Comparison of ENCODE assay signal across 18 mouse cellular contexts in the genomic region with DNA sequence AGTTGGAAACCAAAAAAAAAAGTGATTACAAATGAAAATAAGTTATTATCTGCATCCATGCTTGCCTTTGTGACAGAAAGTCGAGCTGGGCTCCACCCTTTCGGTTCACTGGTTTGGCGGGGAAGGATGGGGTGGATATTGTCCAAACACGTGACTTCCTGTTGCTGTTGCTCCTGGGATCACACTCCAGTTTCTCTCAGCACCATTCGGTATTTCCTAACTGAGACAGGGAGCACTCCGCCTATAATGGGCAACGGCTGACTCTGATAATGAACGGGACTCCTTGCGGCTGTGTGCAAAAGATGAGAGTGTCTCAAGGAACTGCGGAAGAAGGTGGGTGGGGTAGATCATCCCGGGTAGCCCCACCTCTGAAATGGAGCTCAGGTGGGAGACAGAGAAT. TPM values are rescaled to one million over a fixed set of nuclear protein-coding genes. Genes with fewer than 3 reads are reported as not detected.
DNase-seq lines count a peak whose midpoint lies in the region; ATAC-seq and TF ChIP-seq lines count a peak whose summit lies in the region.
"Had no signal": no experiment of that assay in that cellular context is flagged by ENCODE, and none has a peak within 500 bp of the region (broad histone marks: within the 10 kb centered on the region; RNA-seq: fewer than 3 reads in every experiment).

No protein-coding gene starts in this region.

- TF ChIP-seq EP300 in lung, postnatal 0 days (IDR thresholded peaks at IDR 0.05) = no peak

- H3K27me3 ChIP-seq in lung, embryonic 15.5 days = no peaks in the 10 kb centered on the region
- no peaks in the 10 kb centered on the region for H3K27me3 ChIP-seq in lung, postnatal 0 days (replicated peaks; ENCODE audit: insufficient read depth, low read length)
- H3K27me3 ChIP-seq: midbrain, embryonic 12.5 days; neural tube, embryonic 15.5 days had no signal

- H3K4me2 ChIP-seq in lung, embryonic 15.5 days = peak overlapping the region; percentile 24; the same call in 1 of the 2 replicates
- no peak overlapping the region for H3K4me2 ChIP-seq in lung, postnatal 0 days (replicated peaks; ENCODE audit: low read depth, low read length)
- H3K4me2 ChIP-seq: neural tube, embryonic 15.5 days had no signal

- no peaks in the 10 kb centered on the region for H3K36me3 ChIP-seq in lung, embryonic 15.5 days
- H3K36me3 ChIP-seq in lung, postnatal 0 days (ENCODE audit: insufficient read depth, low read length) = no peaks in the 10 kb centered on the region
- H3K36me3 ChIP-seq: midbrain, embryonic 12.5 days; neural tube, embryonic 15.5 days had no signal

- TF ChIP-seq CTCF in lung, postnatal 0 days (IDR thresholded peaks at IDR 0.05) = no peak

- H3K4me1 ChIP-seq in lung, embryonic 15.5 days = 0 out of 2 replicates have a peak, but pooled peaks cover 8% of the 10 kb centered on the region
- no peaks in the 10 kb centered on the region for H3K4me1 ChIP-seq in lung, postnatal 0 days (ENCODE audit: insufficient read depth, low read depth, low read length)

- no peak for ATAC-seq in lung, embryonic 15.5 days (ENCODE audit: borderline replicate concordance, extremely low read depth, low FRiP score, low TSS enrichment)
- no peak for ATAC-seq in lung, postnatal 0 days
- ATAC-seq in activated CD4-positive, CD25-positive, alpha-beta regulatory T cell, adult 4 months = no peak

- 59% methylated on average over 11 of the region's 11 CpGs for WGBS in lung, embryonic 15.5 days
- 70% methylated on average over 11 of the region's 11 CpGs for WGBS in lung, postnatal 0 days

- no peak overlapping the region for H3K27ac ChIP-seq in lung, embryonic 15.5 days
- H3K27ac ChIP-seq in lung, postnatal 0 days (ENCODE audit: low read length) = no peak overlapping the region
- H3K27ac ChIP-seq: midbrain, embryonic 12.5 days had no signal

- H3K9me3 ChIP-seq in lung, embryonic 15.5 days = no peaks in the 10 kb centered on the region
- H3K9me3 ChIP-seq in lung, postnatal 0 days (ENCODE audit: low read length) = no peaks in the 10 kb centered on the region
- H3K9me3 ChIP-seq: midbrain, embryonic 12.5 days; neural tube, embryonic 15.5 days had no signal

- peak; percentile 24 for DNase-seq in cerebellum, postnatal 10 days
- no peak for DNase-seq in cerebellum, adult 9-11 months
- DNase-seq in lung, postnatal 25 days (ENCODE audit: low spot score) = no peak
- peak; percentile 84 for DNase-seq in heart, adult 8-10 months (ENCODE audit: low spot score)
- peak; percentile 8 for DNase-seq in lung, postnatal 0 days (ENCODE audit: low spot score)
- no peak for DNase-seq in cerebellum, adult 18-20 months
- DNase-seq: adrenal gland, postnatal 10 days; cerebellum, adult 11-12 months; right cerebral cortex, postnatal 4 days; thymus, postnatal 14 days had no signal

- no peak overlapping the region for H3K4me3 ChIP-seq in lung, embryonic 15.5 days
- H3K4me3 ChIP-seq in lung, postnatal 0 days (ENCODE audit: low read depth, low read length) = no peak overlapping the region
- H3K4me3 ChIP-seq: midbrain, embryonic 12.5 days; neural tube, embryonic 15.5 days had no signal

- no peak overlapping the region for H3K9ac ChIP-seq in lung, embryonic 15.5 days
- no peak overlapping the region for H3K9ac ChIP-seq in lung, postnatal 0 days (replicated peaks; ENCODE audit: low read depth)
- H3K9ac ChIP-seq: midbrain, embryonic 12.5 days; neural tube, embryonic 15.5 days had no signal

RNA-seq across cellular contexts. Expression of gene Drd3, which starts 43.2 kb away (rescaled TPM):
- not detected in 2 replicates for polyA plus RNA-seq in lung, embryonic 15.5 days (2015; fragmentation: Nextera tagmentation; extraction: Ambion mirVana)
- not detected for total RNA-seq in heart, adult 8-10 months (2022)
- polyA plus RNA-seq in lung, postnatal 0 days (2015; fragmentation: Nextera tagmentation; extraction: Ambion mirVana) = not detected in 2 replicates
- not detected for polyA plus RNA-seq in activated CD4-positive, CD25-positive, alpha-beta regulatory T cell, adult 4 months (2017; shearing (Covaris generic))
- total RNA-seq: adrenal gland, postnatal 10 days; layer of hippocampus, adult 18-20 months; liver, adult 2 months had no signal
- polyA plus RNA-seq: embryonic facial prominence, embryonic 14.5 days; intestine, embryonic 14.5 days; liver, adult 2 months; midbrain, embryonic 12.5 days; neural tube, embryonic 15.5 days had no signal

RNA-seq across cellular contexts. Expression of gene Tigit, which starts 46.7 kb away (rescaled TPM):
- polyA plus RNA-seq in lung, embryonic 15.5 days (2015; fragmentation: Nextera tagmentation; extraction: Ambion mirVana) = 0.21 TPM in 1 of 2 replicates, not detected in the other
- not detected for total RNA-seq in heart, adult 8-10 months (2022)
- polyA plus RNA-seq in lung, postnatal 0 days (2015; fragmentation: Nextera tagmentation; extraction: Ambion mirVana) = not detected in 2 replicates
- polyA plus RNA-seq in activated CD4-positive, CD25-positive, alpha-beta regulatory T cell, adult 4 months (2017; shearing (Covaris generic)) = 100 to 1,000 TPM; 390 to 542 TPM
- total RNA-seq: adrenal gland, postnatal 10 days; layer of hippocampus, adult 18-20 months; liver, adult 2 months had no signal
- polyA plus RNA-seq: embryonic facial prominence, embryonic 14.5 days; intestine, embryonic 14.5 days; neural tube, embryonic 15.5 days had no signal

Comparison
In these comparisons a context has a peak if more than half of its experiments do, and no peak if none do; other contexts are left out.
1. DNase-seq: peak in cerebellum, postnatal 10 days (2 of 2), heart, adult 8-10 months (single experiment) and lung, postnatal 0 days (single experiment); none in cerebellum, adult 9-11 months (single experiment), lung, postnatal 25 days (single experiment) and cerebellum, adult 18-20 months (0 of 2).
2. RNA of gene Tigit, which starts 46.7 kb away (polyA plus RNA-seq): 390 to 542 TPM in activated CD4-positive, CD25-positive, alpha-beta regulatory T cell, adult 4 months; 0.21 TPM in lung, embryonic 15.5 days and not detected in lung, postnatal 0 days; every median in the first group is over 100 times any median in the second.